Mouse (Mus musculus) c-Kit-positive CD71-negative TER-119-negative erythroid progenitor cells, embryonic 14.5 days (primary cell): ENCODE measurements at regions not wholly inside any gene's neighbourhood (a gene's known extent, or its start where the extent isn't known, plus 50 kb on each side); places are given as distances from the start of the nearest gene placed in this dataset.

Experiments used
- DNase-seq: peaks from one replicate; pipeline ENCODE4 v3.0.0-alpha.2; 2013; ENCODE audit warnings: low read depth

DNA sequence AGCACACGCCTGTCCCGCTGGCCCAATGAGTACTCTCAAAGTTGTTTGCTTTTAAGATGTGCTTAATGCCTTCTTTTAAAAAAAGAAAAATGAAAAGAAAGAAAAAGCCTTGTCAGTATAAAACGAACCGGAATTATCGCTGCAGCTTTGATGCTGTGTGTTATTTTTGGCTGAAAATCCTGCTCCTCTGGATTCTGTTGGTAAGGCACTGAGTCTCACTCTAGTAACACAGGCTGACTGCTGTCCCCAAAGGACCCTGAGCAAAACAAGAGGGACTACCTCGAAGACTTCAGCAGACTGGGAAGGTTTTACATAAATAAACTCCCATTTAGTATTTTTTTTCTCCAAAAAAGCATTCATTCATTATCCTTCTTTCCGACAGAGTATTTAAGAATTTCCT is 196.1 kb upstream of the Ppargc1a start:
- DNase-seq, result no peak

- no peak for DNase-seq
Observed at GRCm38 (mm10) chr5:51762352-51762751, 194.8 kb upstream of the Ppargc1a start.

GRCm38 (mm10) chr5:51758289-51758688 is 190.8 kb upstream of the Ppargc1a start:
- no peak for DNase-seq

GRCm38 (mm10) chr5:51757864-51758263 is 190.3 kb upstream of the Ppargc1a start:
- DNase-seq, result no peak

DNA sequence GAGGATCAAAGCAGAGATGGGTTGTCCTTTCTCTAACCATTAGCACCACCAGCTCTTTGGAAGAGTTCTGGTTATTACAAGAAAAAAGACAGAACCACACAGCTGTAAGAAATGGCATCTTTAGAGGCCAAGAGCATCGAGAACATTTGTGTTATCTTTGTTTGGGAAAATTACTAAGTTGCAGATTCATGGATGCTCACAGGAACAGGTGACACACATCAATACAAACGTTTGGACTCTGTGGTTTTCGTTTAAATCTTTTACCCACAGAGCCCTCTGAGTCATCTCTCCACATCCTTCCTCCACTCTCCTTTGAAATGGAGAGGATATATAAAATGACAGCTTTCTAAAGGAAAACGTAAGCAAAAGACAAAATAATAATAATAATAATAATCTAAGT is 184.5 kb upstream of the Ppargc1a start:
- no peak for DNase-seq

DNA sequence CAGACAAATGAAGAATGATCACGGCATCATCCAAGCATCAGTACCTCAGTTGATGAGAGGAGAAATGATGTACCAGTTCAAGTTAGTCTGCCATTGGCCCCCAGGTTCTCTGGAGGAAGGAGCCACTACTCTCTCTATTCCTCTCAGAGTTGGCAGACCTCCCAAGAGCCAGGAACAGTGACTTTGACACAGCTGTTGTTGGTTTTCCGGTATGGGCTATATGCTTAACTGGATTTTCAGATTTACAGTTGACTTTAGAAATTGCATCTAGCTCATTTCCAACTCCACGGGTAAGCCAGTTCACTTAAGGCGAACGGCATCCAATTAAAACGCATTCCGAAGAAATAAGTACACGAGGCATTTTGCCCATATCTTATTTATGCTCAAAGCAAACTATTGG is 182.9 kb upstream of the Ppargc1a start:
- no peak for DNase-seq

DNA sequence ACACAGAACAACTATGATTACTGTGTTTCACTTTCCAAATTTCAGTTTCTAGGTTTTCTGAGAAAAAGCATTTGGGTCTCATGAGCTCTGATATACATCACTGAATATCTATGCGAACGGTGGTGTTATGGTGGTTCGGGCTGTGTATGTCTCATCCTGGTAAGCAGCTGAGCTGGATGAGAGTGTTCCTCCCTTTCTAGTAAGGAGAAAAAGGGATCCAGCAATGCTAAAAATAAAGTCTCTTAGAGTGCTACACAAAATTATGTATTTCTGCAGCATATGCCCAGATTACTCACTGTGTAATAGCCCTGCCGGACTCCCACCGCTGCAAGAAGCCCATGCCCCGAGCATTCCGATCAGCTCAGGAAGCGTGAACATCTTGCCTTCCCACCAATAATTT is 173.4 kb upstream of the Ppargc1a start:
- no peak for DNase-seq

DNA sequence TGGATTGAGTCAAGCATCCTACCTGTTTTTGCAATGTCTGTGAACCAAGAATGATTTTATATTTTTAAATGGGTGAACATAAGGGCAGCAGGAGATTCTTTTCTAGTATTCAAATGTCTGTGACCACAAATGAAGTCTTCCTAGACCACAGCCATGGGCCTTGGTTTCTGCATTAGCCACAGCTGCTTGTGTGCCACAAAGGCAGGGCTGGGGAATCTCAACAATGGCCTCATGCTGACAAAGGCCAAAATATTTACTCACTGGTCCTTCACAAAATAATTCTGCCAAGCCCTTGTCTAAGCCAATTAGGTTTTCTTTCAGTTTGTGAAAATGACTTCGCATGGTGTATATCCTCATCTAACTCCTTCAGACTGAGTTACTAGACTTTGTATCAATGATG is 162.7 kb upstream of the Ppargc1a start:
- no peak for DNase-seq

- no peak for DNase-seq
Observed at GRCm38 (mm10) chr5:51729771-51730170, 162.2 kb upstream of the Ppargc1a start.

DNA sequence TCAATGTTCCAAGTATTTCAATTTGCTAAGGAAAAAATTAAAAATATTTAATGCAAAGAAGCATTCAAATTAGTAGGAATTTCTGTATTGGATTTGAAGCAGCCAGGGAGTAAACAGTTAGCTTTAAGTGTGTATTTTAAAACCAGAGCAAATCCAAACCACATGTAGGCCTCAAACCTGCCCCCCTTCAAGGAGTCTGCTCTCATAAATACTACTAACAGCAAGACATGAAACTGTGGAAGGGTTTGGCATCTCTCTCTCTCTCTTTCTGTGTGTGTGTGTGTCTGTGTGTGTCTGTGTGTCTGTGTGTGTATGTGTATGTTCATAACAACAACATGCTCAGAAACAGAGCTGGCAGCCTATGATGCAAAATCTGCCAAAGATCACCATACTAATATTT is 159.2 kb upstream of the Ppargc1a start:
- no peak for DNase-seq

GRCm38 (mm10) chr5:51718911-51719310 is 151.4 kb upstream of the Ppargc1a start:
- no peak for DNase-seq

- DNase-seq, result no peak
Observed at GRCm38 (mm10) chr5:51718451-51718850, 150.9 kb upstream of the Ppargc1a start.

DNA sequence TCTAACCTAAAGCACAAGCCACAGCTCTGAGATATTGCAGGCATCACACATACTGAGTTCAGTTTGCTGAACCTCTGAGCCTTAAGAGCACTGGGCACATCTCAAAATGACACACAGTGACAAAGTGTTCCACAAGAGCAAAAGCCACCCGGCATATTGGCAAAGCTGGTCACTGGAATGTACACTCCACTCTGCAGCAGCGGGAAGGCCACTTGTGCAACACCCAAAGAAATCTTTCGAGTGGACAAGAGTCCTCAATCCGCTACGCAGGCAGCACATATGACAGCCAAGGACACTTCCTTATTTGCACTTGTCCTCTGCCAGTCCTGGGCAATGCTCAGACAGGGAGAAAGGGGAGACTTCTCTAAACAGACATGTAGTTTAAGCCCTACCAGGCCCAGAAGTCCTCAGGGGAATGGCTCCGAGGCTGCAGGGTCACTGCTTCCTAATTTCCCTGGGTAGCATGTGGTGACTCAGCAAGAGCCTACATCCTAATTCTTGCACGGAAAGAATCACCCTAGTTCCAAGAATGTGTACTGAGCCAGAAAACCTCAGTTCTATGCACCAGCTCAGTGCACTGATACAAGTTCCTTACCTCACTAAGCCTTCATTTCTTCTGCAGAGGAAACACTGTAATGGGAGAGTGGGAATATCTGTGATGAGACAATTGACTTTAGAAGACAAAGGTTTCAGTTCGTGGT is 144.5 kb upstream of the Ppargc1a start:
- DNase-seq, result no peak

DNA sequence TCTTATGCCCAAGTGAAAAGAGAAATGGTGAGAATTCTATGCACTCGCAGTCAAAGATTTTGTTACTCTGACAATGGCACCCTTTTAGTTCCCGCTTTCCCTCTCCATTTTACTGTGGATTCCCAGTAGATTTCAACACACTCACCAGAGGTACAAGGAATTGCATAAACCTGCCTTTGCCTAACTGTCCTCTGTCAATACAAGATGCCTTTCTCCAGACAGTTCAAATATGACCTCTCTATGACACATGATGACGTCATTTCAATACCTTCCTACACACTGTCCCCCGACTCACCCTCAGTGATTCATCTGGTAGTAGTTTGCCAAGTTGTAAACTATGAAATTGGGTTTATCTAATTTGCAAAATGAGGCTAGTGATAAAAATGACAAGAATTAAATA is 143.1 kb upstream of the Ppargc1a start:
- no peak for DNase-seq

DNA sequence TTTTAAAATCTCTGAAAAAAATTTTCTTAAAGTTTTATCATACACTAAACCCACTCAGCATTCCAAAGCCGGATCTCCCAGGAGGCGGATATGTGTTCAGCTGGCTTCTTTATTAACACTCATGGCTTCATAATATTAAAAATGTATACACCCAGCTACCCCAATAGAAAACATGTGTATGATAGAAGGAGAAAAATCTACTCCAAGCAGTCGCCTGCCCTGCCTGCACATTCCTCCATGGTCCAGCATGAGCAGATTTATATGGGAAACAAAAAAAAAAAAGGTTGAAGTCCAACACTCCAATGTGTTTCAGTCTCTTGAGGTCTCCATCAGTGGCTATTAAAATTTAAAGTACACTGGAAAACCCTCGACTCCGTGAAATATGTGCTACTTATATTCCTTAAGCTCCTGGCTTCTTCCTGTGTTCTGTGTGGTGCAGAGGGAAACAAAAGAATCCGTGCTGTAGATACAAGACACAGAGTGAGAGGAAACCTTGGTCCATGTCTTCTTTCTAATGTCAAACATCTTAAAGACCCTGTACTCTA is 142.0 kb upstream of the Ppargc1a start:
- DNase-seq, result no peak

- no peak for DNase-seq
Observed at GRCm38 (mm10) chr5:51679884-51680283, 112.4 kb upstream of the Ppargc1a start.

- no peak for DNase-seq
Observed at GRCm38 (mm10) chr5:51671190-51671589, 103.7 kb upstream of the Ppargc1a start.

DNA sequence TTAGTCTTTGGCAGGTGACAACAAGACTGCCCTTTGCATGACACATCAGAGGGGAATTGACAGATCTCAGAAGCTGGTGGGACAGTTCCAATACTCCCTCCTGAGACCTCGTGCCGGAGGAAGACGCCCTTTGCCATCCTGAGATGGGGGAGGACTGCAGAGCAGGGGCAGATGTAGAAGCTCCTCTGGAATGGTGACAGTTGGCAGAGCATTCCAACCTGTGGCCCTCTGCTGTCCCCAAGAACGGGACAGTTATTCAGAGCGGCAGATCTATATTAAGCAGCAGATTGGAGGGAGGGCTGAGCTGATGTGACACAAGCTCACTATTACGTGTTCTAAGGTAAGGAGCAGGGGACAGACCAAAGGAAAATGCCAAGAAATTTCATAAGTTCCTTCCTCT is 97.7 kb upstream of the Ppargc1a start:
- DNase-seq, result no peak

GRCm38 (mm10) chr5:51658232-51658896 is 90.8 kb upstream of the Ppargc1a start:
- DNase-seq, result no peak

- no peak for DNase-seq
Observed at GRCm38 (mm10) chr5:51653507-51653906, 86.0 kb upstream of the Ppargc1a start.

DNA sequence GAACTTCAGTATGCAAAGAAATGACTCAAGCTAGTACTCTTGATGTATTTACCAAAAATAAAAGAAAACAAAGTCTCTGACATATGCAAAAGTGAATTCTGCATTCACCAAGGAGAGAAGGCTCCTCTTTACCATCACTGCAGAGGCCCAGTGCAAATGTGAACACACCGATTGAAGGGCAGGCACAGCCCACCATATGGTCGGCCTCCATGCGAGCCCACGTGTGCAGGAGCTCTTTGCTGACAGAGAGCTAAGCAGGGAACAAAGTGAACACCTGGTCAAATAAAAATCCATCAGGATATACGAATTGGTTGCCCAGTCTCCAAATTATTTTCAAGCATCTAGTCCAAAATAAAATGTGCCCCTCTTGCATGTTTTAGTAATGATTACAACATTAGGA is 56.9 kb upstream of the Ppargc1a start:
- DNase-seq, result no peak
